Mouse (Mus musculus): Measurements from ENCODE around the gene Idua. TPM values are rescaled to one million over a fixed set of nuclear protein-coding genes. Genes with fewer than 3 reads are reported as not detected.

Idua gene
- polyA plus RNA-seq (2012; rRNA removed) = 35.8 and 37.1 TPM in 2 replicates

- DNase-seq (ENCODE audit: low read depth in 1 of 2, low spot score in 2 of 2) = no peak
- no peaks in the 10 kb centered on the region for H3K27me3 ChIP-seq (ENCODE audit: control insufficient read depth, insufficient read depth, low read length)
- H3K4me3 ChIP-seq (ENCODE audit: extremely low read depth, insufficient read depth, insufficient read length) = peak within 1 kb of the TSS; percentile 87
- peaks cover 7% of the 10 kb centered on the region; the same call in 1 of the 2 replicates for H3K4me1 ChIP-seq (ENCODE audit: control insufficient read depth, insufficient read depth, insufficient read length)
- 11% methylated on average over 24 of the region's 24 CpGs for WGBS
- no peak for TF ChIP-seq POLR2A (IDR thresholded peaks at IDR 0.05; ENCODE audit: low read depth, low read length)
- no peak for TF ChIP-seq CTCF (IDR thresholded peaks at IDR 0.05; ENCODE audit: extremely low read depth, insufficient read depth, insufficient read length, insufficient replicate concordance)
- H3K36me3 ChIP-seq (ENCODE audit: control insufficient read depth, insufficient read depth, low read length) = peaks cover 8% of the 10 kb centered on the region
- no peak within 1 kb of the TSS; the same call in 1 of the 2 replicates for H3K27ac ChIP-seq (ENCODE audit: insufficient read depth, low read length)
Measured at GRCm38 (mm10) chr5:108659698-108660631, at the start of gene Idua. Idua (plus strand) TSS chr5:108660331.

DNA sequence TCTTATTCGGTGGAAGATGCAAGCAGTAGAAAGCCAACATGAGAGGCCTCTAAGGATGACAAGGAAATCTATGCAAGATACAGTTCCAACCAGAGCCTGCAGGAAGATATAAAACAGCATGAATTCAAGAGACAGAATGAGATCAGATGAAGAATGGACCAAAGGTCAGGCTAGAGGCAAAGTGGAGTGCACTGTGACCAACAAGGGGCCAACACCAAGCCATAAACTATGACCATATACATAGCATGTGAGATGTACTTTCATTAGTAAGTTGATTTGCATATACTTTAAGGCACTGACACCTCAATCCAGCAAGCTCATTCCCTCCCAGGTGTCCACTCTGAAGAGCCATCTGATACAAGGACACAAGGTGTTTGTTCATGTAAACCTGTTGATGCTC is 49.7 kb upstream of the Idua start:
- peaks cover 59% of the 10 kb centered on the region for H3K36me3 ChIP-seq (ENCODE audit: control insufficient read depth, insufficient read depth, low read length)
- H3K27ac ChIP-seq (ENCODE audit: insufficient read depth, low read length) = no peak overlapping the region
- no peak overlapping the region for H3K4me3 ChIP-seq (ENCODE audit: extremely low read depth, insufficient read depth, insufficient read length)
- no peaks in the 10 kb centered on the region for H3K27me3 ChIP-seq (ENCODE audit: control insufficient read depth, insufficient read depth, low read length)
- TF ChIP-seq POLR2A (IDR thresholded peaks at IDR 0.05; ENCODE audit: low read depth, low read length) (no peak), CTCF (IDR thresholded peaks at IDR 0.05; ENCODE audit: extremely low read depth, insufficient read depth, insufficient read length, insufficient replicate concordance) (no peak)
- no peak for DNase-seq (ENCODE audit: low read depth in 1 of 2, low spot score in 2 of 2)
- WGBS = 91% methylated on average over 1 of the region's 1 CpGs
- no peaks in the 10 kb centered on the region for H3K4me1 ChIP-seq (ENCODE audit: control insufficient read depth, insufficient read depth, insufficient read length)

DNA sequence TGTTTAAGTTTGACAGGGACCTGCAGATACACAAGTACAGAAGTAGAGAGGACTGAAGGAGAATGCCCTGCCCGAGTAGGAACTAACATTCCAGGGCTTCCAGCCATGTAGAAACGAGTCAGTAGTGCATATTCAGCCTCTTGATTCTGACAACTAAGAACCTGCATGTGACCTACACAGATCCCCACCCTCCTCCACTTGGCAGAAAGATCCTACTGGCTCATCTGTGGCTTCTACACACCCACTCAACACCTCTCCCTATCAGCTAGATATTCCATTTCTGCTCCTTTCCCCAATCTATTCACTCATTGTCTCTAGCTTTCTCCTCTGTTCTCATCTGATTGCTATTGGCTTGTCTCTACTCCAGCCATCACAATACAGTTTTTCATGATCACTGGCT is 38.3 kb upstream of the Idua start:
- Histone ChIP-seq H3K36me3 (ENCODE audit: control insufficient read depth, insufficient read depth, low read length) (peaks cover 39% of the 10 kb centered on the region), H3K27ac (ENCODE audit: insufficient read depth, low read length) (no peak overlapping the region), H3K4me3 (ENCODE audit: extremely low read depth, insufficient read depth, insufficient read length) (no peak overlapping the region), H3K27me3 (ENCODE audit: control insufficient read depth, insufficient read depth, low read length) (no peaks in the 10 kb centered on the region), H3K4me1 (ENCODE audit: control insufficient read depth, insufficient read depth, insufficient read length) (no peaks in the 10 kb centered on the region)
- WGBS = 76% methylated on average over 2 of the region's 2 CpGs
- no peak for DNase-seq (ENCODE audit: low read depth in 1 of 2, low spot score in 2 of 2)
- TF ChIP-seq CTCF (IDR thresholded peaks at IDR 0.05; ENCODE audit: extremely low read depth, insufficient read depth, insufficient read length, insufficient replicate concordance) = no peak
- TF ChIP-seq POLR2A (IDR thresholded peaks at IDR 0.05; ENCODE audit: low read depth, low read length) = no peak

GRCm38 (mm10) chr5:108626050-108626660 is 34.0 kb upstream of the Idua start:
- H3K27me3 ChIP-seq (ENCODE audit: control insufficient read depth, insufficient read depth, low read length) = no peaks in the 10 kb centered on the region
- H3K4me1 ChIP-seq (ENCODE audit: control insufficient read depth, insufficient read depth, insufficient read length) = peaks cover 2% of the 10 kb centered on the region; the same call in 1 of the 2 replicates
- no peak overlapping the region for H3K27ac ChIP-seq (ENCODE audit: insufficient read depth, low read length)
- 77% methylated on average over 4 of the region's 4 CpGs for WGBS
- TF ChIP-seq POLR2A (IDR thresholded peaks at IDR 0.05; ENCODE audit: low read depth, low read length) = no peak
- TF ChIP-seq CTCF (IDR thresholded peaks at IDR 0.05; ENCODE audit: extremely low read depth, insufficient read depth, insufficient read length, insufficient replicate concordance) = no peak
- H3K36me3 ChIP-seq (ENCODE audit: control insufficient read depth, insufficient read depth, low read length) = peaks cover 28% of the 10 kb centered on the region
- no peak for DNase-seq (ENCODE audit: low read depth in 1 of 2, low spot score in 2 of 2)
- no peak overlapping the region for H3K4me3 ChIP-seq (ENCODE audit: extremely low read depth, insufficient read depth, insufficient read length)

- Histone ChIP-seq H3K4me1 (ENCODE audit: control insufficient read depth, insufficient read depth, insufficient read length) (peaks cover 2% of the 10 kb centered on the region; the same call in 1 of the 2 replicates), H3K27me3 (ENCODE audit: control insufficient read depth, insufficient read depth, low read length) (no peaks in the 10 kb centered on the region), H3K36me3 (ENCODE audit: control insufficient read depth, insufficient read depth, low read length) (peaks cover 6% of the 10 kb centered on the region), H3K27ac (ENCODE audit: insufficient read depth, low read length) (peak overlapping the region; percentile 91), H3K4me3 (ENCODE audit: extremely low read depth, insufficient read depth, insufficient read length) (peak overlapping the region; percentile 77)
- WGBS = under 1% methylated on average over 32 of the region's 32 CpGs
- DNase-seq (ENCODE audit: low read depth in 1 of 2, low spot score in 2 of 2) = peak in 1 of 2 experiments; percentile 14
- TF ChIP-seq POLR2A (IDR thresholded peaks at IDR 0.05; ENCODE audit: low read depth, low read length) (no peak), CTCF (IDR thresholded peaks at IDR 0.05; ENCODE audit: extremely low read depth, insufficient read depth, insufficient read length, insufficient replicate concordance) (no peak)
Measured at GRCm38 (mm10) chr5:108628891-108629633, 31.1 kb upstream of the Idua start.

DNA sequence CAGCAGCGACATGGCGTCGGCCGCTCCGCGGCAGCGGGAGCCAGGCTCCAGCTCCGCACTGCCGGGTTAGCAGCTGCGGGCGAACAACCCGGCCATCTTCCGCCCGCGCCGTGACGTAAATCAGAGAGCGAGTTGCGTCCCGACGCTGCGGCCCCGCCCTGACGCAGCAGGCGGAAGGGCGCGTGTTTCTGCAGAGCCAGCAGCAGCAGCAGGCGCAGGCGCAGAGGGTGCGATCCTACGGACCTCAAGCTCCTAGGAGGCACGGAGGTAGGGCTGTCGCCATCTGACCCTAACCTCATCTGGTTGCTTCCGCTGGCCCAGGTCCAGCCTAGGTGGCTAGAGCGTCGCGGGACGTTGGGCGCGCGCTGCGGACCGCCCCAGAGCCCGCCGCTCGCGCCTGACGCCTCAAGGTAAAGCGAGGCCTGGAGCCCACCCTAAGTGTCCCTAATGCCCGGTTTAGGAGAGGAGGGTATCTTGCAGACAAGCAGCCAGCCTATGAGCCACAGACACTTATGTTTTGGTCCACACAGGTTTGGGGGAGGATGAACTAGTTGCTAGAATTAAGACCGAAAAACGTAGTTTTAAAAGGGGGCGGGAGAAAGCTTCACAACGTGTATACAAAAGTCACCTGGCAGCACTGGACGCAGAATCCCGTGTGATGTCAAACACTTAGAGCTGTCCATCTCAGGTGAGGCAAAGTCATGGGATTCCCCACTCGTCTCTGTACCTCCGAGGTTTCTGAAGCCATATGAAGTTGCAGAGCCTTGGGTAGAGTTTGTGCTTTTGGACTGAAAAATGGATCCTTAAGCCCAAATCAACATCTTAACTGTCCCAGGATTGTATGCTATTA is 30.3 kb upstream of the Idua start, which contains the start of the genes Gak and Tmem175:
Gak (minus strand) TSS at position 122 of the 850 bp plus-strand sequence.
Tmem175 (plus strand) TSS at position 137 of the 850 bp plus-strand sequence.
- TF ChIP-seq POLR2A (IDR thresholded peaks at IDR 0.05; ENCODE audit: low read depth, low read length) (peak; percentile 95), CTCF (IDR thresholded peaks at IDR 0.05; ENCODE audit: extremely low read depth, insufficient read depth, insufficient read length, insufficient replicate concordance) (no peak)

More for the DNA sequence above, 30.3 kb upstream of the Idua start, which contains the start of the genes Gak and Tmem175:
- peak within 1 kb of the TSS; percentile 91 for H3K27ac ChIP-seq (ENCODE audit: insufficient read depth, low read length)
- no peaks in the 10 kb centered on the region for H3K27me3 ChIP-seq (ENCODE audit: control insufficient read depth, insufficient read depth, low read length)
- WGBS = under 1% methylated on average over 58 of the region's 58 CpGs
- peak within 1 kb of the TSS; percentile 77 for H3K4me3 ChIP-seq (ENCODE audit: extremely low read depth, insufficient read depth, insufficient read length)
- peak; percentile 88 to 91 for DNase-seq (ENCODE audit: low read depth in 1 of 2, low spot score in 2 of 2)
- no peaks in the 10 kb centered on the region for H3K36me3 ChIP-seq (ENCODE audit: control insufficient read depth, insufficient read depth, low read length)
- peaks cover 2% of the 10 kb centered on the region; the same call in 1 of the 2 replicates for H3K4me1 ChIP-seq (ENCODE audit: control insufficient read depth, insufficient read depth, insufficient read length)
